Mouse (Mus musculus) monocyte, adult 5-6 weeks (primary cell): ENCODE data around the gene Klhl6. TPM values are rescaled to one million over a fixed set of nuclear protein-coding genes. Genes with fewer than 3 reads are reported as not detected.
"Not testable (repeated sequence)": the region's sequence is repeated elsewhere in the genome, so short reads cannot be mapped to it uniquely, and the experiment has no call there.

ENCODE experiments used
- ATAC-seq: fragments of 153-309, 156-312 bp; replicated peaks from 2 replicates; pipeline ENCODE4 v1.8.0; 2017; ENCODE audit warnings: mild to moderate bottlenecking; ENCODE audit not compliant: low TSS enrichment, insufficient number of reproducible peaks, severe bottlenecking, poor library complexity, low FRiP score
- total RNA-seq: library from RNA; stranded (forward); fragments of 200-1000, 200-491, 200-594 nt; gene quantifications from 3 replicates; pipeline ENCODE4 v1.2.3, GENCODE M21; 2017

Gene Klhl6
- 120 to 251 TPM (median 163 TPM) in 3 replicates for total RNA-seq

DNA sequence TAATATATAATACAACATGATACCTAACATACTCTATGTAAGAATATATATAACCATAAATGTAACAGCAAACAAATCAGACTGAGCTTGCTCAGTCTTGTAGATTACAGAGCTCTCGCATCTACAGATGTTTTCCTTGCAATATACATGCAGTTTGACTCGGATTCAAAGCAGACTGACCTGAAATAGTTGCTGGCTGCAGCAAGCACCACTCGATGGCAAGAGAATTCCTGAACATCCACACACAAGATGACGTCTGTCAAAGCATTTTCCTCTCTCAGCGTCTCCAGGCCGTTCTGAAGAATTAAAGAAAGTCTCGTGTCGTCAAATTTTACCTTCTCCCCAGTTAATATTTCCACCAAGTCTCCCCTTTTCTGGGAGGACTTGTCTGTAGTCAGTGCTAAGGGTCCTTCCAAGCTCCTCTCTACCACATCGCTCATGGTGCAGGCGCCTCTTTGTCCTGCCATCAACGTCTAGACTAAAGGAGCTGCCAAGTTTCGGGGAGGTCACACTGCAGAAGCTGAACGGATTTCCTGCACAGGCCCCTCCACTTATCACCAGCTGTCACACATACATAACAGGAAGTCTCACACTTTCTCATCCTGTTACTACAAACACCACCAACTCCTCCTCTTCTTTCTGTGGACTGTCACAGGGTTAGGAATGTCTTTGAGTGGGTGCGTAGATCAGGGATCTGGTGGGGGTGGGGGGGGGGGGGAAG is at the start of gene Klhl6:
Gene Klhl6, minus strand, starts transcription at position 501 of the 721 bp plus-strand sequence.
- ATAC-seq: peak; percentile 80

- ATAC-seq: not testable (repeated sequence)
Observed at GRCm38 (mm10) chr16:20027241-20027640, 44.4 kb upstream of the Klhl6 start.

- ATAC-seq: no peak
Observed at GRCm38 (mm10) chr16:20022821-20023220, 40.0 kb upstream of the Klhl6 start.

GRCm38 (mm10) chr16:20021848-20022247 is 39.0 kb upstream of the Klhl6 start:
- ATAC-seq: no peak

DNA sequence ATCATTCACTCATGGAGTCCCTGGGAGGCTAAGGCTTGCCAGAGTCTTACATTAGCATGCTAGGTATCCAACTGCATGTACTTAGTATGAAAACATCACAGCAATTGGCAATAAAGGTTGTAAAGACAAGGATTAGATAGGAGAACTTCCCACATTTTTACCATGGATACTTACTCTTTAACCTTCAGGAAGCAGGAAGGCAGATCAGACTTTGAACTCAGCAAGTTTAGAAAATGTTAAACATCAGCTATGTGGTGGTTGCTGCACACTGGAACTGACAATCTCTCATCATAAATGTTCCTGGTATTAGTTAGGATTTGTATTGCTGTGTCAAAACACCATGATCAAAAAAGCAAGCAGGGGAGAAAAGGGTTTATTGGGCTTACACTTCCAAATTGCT is 29.8 kb upstream of the Klhl6 start:
- ATAC-seq: no peak

DNA sequence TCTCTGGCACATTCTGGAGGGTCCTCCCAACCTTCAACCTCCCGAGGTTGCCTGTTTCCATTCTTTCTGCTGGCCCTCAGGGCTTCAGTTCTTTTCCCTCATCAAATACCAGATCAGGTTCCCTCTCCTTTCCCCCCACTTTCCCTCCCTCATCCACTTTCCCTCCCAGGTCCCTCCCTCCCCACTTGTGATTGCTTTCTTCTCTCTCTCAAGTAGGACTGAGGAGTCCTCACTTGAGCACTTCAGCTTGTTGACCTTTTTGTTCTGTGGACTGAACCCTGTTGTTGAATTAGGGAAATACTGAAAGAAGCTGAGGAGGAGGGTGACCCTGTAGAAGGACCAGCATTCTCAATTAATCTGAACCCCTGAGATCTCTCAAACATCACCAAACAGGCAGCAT is 23.2 kb upstream of the Klhl6 start:
- ATAC-seq: no peak

GRCm38 (mm10) chr16:20000286-20000685 is 17.4 kb upstream of the Klhl6 start:
- ATAC-seq: not testable (repeated sequence)

GRCm38 (mm10) chr16:19997616-19998015 is 14.8 kb upstream of the Klhl6 start:
- ATAC-seq: 0 out of 2 replicates have a peak, but pooled peaks have one; percentile 27

- ATAC-seq: not testable (repeated sequence)
Observed at GRCm38 (mm10) chr16:19996913-19997312, 14.1 kb upstream of the Klhl6 start.

DNA sequence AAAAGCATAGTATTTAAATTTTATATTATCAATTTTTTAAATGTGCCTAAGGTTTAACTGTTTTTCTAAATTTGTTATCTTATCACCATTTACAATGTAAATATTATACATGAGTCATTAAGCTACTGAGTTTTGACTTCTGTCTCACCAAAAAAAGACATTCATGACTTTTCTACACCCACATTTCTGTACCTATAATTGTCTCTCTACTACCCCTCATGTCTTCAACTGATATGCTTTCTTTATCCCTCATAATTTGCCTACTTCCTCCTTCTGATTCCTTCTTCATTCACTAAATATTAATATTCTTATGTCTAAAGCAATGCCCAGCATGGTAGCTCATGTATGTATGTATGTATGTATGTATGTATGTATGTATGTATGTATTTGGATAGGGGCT is 13.0 kb upstream of the Klhl6 start:
- ATAC-seq: no peak

- no peak for ATAC-seq
Observed at GRCm38 (mm10) chr16:19993278-19993677, 10.4 kb upstream of the Klhl6 start.

GRCm38 (mm10) chr16:19990536-19990935 is 7.7 kb upstream of the Klhl6 start:
- no peak for ATAC-seq

- ATAC-seq: no peak
Observed at GRCm38 (mm10) chr16:19987589-19987988, 4.8 kb upstream of the Klhl6 start.

DNA sequence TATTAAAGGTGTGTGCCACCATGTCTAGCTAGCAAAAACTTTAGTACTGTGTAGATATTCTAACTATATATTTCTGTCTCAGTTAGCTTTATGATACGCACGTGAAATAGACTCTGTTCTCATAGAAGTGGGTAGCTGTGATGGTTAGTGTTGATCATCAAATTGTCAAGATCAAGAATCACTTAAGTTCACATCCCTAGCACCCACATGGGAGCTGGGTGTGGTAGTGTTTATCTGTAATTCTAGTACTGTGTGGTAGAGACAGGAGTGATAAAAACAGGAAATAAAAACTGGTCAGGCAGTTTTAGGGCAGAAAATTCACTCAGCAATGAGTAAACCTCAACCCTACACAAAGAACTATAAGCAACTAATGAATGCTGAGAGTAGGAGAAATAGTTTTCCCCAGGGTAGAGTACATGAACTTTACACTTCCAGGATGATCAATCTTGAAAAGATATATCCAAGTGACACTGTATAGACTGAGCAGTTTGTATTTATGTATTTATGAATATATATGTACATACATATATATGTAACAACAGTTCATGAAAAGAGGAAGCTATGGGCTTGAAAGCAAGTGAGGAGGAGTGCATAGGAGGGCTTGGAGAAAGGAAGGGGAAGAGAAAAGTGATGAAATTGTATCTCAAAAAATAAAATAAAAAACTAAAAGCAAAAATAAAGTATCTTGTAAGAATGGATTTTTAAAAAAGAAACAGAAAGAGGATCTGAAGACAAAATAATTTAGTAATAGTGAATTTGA is 2.2 kb upstream of the Klhl6 start:
- ATAC-seq: peak; percentile 44; the same call in 1 of the 2 replicates

- no peak for ATAC-seq
Observed at GRCm38 (mm10) chr16:19983559-19983958, 722 bp upstream of the Klhl6 start.

DNA sequence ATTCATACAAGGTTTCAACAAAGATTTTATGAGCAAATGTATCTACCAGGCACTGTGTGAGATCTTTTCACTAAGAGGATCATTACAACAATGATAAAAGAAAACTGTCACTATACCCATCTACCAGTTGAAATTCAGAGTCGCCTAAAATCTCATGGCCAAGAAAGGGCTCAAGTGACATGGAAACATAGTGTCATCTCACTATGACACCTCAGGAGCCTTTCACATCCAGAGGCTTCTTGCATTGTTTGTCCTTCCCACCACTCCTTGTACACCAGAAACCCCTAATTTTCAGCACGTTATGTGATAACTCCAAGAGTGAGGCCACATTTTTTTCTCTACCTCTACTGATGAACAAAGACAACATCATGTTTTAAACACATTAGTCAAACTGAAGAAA is 1.2 kb downstream of the Klhl6 start:
- no peak for ATAC-seq

DNA sequence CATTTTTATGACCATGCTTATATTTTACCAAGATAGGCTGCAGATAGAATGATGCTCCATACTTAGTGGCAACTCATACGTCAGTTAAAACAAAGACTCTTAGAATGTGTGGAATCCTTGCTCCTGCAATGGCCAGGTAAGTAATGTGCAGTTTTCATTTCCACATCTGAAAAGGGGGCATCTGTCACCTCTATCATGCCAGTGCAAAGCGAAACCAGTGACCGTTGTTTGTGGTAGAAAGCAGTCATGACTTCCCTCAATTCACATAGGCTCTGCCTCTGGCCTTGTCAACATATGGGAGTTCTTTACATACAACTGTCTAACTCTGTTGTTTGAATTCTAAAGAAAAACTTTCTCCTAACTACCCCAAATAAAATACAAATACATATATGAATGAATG is 1.8 kb downstream of the Klhl6 start:
- no peak for ATAC-seq

- no peak for ATAC-seq
Observed at GRCm38 (mm10) chr16:19979755-19980154, 3.1 kb downstream of the Klhl6 start.

DNA sequence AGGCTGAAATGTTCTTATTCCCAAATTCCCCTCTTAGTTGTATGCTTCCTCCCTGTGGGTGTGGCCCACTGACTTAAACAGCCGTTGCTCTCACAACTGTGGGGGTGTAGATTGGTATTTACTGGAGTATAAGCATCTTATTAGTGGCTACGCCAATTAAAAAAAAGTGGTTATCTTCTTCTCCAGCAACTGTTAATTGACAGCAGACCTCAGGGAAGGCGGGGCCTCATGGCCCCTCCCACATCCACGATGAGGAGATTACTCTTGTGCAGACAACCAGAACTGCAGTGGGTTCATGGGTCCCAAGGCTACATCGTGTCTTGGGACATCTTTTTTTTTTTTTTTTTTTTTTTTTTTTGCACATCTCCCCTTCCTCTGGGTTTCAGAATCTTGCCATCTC is 5.6 kb downstream of the Klhl6 start:
- ATAC-seq: no peak

DNA sequence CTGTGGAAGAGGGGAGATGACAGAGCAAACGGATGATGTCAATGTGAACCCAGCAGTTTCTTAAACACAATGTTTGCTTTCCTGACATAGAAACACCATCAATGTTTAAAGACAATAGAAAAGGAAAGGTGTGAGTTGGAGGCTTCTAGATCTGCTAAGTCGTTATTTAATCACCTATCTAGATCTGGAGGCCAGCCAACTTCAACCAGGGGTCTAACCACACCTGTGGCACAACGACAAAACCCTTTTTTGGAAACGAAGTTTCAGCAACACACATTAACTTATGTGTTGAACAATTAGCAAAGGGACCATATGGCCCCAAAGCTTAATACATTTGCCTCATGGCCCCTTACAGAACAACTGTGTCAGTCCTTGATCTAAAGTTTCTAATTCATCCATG is 6.0 kb downstream of the Klhl6 start:
- ATAC-seq: no peak
